Mouse (Mus musculus): Measurements from ENCODE around the gene Gm10563.
"Not testable (repeated sequence)": the region's sequence is repeated elsewhere in the genome, so short reads cannot be mapped to it uniquely, and the experiment has no call there.

Gene Gm10563

DNA sequence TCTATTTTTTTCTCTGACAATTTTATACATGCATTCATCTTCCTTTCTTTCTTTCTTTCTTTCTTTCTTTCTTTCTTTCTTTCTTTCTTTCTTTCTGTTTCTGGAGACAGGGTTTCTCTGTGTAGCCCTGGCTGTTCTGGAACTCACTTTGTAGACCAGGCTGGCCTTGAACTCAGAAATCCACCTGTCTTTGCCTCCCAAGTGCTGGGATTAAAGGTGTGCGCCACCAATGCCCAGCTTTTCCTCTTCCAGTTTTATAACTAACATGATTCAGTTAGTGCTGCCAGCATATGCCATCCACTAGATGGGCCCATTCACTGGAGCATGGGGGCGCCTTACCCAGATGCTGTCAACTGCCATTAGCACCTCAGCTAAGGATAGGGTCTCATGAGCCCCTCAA, at the start of gene Gm10563:
TSS of gene Gm10563 (minus strand) at position 101 of the 400 bp plus-strand sequence.
- DNase-seq (ENCODE audit: low spot score in 2 of 2), result not testable (repeated sequence)

DNA sequence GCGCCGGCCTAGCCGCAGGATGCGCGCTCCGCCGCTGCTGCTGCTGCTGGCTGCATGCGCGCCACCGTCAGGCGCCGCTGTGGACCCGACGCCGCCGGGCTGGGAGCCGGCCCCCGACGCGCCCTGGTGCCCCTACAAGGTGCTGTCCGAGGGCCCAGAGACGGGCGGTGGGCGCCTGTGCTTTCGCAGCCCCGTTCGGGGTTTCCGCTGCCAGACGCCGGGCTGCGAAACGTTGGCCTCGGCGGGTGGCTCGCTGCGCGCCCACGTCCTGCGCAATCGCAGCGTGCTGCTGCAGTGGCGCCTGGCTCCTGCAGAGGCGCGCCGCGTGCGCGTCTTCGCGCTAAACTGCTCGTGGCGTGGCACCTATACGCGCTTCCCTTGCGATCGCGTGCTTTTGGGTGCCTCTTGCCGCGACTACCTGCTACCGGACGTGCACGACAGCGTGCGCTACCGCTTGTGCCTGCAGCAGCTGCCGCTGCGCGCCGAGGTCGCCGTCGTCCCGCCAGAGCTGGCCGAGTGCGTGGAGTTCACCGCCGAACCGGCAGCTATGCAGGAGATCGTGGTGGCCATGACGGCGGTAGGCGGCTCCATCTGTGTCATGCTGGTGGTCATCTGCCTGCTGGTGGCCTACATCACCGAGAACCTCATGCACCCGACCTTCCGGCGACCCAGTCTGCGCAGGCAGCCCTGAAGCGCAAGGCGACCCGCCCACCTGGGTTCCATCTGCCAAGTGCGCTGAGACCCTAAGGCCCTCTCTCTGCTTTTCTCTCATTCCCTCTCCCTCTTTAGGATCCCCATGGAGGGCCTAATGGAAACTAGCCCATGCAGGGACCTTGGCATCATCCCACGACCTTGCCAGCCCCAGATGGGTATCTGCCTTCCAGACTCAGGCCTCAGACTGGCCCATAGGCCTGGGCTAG, 49.5 kb upstream of the Gm10563 start:
- DNase-seq (ENCODE audit: low spot score in 2 of 2), result peak; percentile 39 to 57

DNA sequence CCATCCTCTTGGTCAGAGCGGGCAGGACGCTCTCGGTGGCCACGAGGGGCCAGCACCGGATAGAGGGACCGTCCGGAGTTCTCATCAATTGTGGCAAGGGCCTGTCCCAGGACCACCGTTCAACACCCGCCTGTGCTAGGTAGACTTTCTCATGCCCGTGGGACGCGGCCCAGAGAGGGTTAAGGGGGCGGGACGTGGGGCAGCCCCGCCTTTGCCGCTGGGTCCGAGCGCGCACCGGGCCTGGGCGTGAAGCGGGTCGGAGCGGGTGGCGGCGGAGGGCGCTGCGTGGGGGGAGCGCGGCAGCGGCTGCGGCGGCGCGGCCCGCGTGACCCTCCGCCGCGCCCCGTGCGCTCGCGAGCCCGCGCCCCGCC, 48.9 kb upstream of the Gm10563 start, which contains the start of gene Fndc10:
TSS of gene Fndc10 (plus strand) at position 232 of the 371 bp plus-strand sequence.
- peak; percentile 55 to 56 for DNase-seq (ENCODE audit: low spot score in 2 of 2)

DNA sequence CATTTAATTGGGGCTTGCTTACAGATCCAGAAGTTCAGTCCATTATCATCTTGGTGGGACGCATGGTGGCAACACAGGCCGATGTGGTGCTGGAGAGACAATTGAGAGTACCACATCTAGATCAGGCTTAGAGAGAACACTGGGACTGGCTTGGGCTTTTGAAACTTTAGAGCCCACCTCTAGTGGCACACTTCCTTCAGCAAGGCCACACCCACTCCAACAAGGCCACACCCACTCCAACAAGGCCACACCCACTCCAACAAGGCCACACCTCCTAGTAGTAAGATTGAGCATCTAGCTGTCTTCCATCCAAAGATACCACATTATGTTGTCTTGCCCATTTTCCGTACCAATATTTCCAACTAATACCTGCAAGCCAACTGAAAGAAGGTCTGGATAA, 47.2 kb upstream of the Gm10563 start:
- no peak for DNase-seq (ENCODE audit: low spot score in 2 of 2)

DNA sequence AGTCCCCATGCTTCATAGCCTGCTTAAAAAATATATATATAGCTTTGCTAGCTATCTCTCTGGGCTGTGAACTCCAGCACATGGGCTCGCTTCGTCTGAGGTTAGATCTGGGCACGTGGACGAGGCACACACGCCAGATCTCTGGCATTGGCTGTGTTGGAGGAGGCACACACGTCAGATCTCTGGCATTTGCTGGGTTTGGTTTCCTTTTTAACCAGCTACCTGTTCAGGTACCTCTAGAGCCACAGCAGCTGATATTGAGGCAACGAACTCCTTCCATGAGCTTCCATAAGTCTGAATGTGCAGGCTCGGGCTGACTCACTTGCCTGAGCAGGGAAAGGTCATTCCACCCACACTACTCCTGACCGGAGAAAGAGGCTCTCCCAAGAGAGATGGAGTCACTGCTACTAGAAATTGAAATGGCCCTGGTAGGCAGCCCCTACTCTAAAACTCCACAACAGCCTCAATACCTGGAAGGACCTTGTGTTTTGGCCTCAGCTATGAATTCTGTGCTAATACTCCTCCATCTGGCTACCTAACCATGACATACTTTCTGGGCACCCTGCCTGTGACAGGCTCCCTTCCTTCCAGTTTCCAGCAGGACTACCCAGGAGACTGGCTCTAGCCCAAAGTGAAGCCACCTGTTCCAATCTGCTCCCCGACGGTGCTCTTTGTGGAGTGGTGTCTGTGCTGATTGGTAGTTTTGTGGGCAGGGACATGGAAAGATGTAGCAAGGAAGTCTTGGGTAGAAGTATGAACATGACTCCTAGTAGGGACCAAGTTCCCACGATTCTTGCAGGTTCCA, 45.6 kb upstream of the Gm10563 start:
- no peak for DNase-seq (ENCODE audit: low spot score in 2 of 2)

DNA sequence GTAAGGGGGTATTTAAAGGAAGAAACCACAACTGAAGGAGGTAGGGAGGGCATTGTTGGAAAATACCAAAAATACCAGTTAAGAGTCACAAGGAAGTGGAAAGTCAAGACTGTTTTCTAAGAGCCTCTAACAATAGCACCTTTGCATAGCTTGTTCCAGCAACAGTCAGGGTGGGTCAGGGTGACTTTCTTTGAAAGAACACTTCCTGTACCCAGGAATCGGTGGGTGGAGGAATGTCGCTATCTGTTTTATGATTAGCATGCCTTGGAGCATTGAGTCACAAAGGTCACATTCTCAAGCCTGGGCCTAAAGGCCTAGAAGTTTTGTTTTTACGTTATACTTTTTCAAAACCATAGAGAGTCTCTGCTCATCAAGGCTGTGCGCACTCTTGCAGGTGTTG, 42.6 kb upstream of the Gm10563 start:
- not testable (repeated sequence) for DNase-seq (ENCODE audit: low spot score in 2 of 2)

DNA sequence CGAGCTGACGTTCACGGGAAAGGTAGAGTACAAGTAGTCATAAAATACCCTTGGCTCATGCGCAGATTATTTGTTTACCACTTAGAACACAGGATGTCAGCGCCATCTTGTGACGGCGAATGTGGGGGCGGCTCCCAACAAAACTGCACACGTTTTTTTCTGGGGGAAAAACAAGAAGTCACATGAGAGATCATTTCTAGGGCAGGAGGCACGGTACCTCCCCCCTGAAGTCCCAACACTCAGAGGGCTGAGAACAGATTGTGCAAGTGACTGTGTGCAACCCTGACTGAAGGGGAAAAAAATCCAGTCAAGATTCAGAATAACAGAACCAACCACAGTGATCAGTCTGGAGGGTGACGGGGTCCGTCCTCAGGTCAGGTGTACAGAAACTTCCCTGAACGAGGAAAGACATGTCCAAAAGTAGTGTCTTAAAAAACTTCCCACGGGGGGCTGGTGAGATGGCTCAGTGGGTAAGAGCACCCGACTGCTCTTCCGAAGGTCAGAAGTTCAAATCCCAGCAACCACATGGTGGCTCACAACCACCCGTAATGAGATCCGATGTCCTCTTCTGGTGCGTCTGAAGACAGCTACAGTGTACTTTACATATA, 38.6 kb upstream of the Gm10563 start:
- DNase-seq (ENCODE audit: low spot score in 2 of 2), result not testable (repeated sequence)

DNA sequence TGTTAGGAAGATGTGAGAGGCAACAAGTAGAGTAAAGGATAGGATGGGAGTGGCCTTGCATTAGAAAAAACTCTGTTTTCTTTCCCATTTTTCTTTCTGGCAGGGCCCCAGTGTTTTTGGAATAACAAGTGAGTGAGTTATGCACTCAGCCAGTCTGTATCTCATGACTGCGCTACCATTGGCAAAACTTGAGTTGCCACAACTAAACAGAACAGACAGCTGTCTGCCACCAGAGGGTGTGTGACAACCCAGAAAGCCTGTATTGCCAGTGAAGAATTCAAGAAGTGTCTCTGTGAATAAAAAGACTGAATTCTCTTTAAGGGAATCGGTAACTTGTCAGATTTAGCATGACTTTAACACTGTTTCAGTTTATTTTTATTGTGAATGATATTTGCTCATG, 30.8 kb upstream of the Gm10563 start:
- DNase-seq (ENCODE audit: low spot score in 2 of 2), result no peak

DNA sequence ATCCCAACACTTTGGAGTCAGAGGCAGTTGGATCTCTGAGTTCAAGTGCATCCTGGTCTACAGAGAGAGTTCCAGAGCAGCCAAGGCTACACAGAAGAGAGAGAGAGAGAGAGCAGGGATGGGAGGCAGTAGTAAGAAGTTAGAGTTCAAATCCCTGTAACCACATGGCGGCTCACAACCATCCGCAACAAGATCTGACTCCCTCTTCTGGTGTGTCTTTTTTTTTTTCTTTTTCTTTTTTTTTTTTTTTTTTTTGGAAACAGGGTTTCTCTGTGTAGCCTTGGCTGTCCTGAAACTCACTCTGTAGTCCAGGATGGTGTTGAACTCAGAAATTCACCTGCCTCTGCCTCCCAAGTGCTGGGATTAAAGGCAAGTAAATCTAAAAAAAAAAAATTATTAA, 26.9 kb upstream of the Gm10563 start:
- no peak for DNase-seq (ENCODE audit: low spot score in 2 of 2)

DNA sequence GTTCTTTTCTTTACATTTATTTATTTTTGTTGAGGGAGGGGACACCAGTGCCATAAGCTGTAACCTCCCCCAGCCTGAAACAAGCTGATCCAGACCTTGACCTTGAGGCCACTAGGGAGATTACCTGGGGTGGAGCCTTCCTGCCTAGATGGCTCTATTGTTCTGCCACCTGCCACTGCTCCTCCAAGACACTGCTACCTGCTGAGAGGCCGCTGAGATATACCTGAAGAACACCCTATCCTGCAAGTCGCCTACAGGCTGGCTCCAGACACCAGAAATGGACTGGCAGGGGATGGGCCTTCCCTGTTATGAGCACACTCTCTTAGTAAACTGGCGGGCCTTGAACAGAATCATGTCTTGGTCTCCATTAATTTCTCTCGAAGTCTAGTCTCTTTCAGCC, 25.0 kb upstream of the Gm10563 start:
- not testable (repeated sequence) for DNase-seq (ENCODE audit: low spot score in 2 of 2)

DNA sequence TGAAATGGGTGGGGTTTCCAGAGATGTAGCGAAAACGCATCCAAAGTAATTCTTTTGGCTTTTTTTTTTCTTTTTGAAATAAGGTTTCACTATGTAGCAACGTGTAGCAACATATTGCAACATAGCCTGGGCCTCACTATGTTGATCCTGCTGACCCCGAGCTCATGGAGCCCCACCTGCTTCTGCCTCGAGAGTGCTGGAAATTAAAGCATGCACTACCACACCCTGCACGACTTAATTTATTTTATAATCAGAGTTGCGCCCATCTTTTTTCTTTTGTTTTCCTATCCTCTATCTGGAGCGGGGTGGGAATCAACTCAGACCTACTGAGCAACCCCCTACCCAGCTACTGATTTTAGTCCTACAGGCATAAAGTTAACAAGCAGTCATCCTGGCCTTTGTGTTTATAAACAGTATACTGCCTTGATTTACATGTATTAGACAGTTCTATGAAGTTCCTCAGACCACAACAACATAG, 24.4 kb upstream of the Gm10563 start:
- DNase-seq (ENCODE audit: low spot score in 2 of 2), result no peak

DNA sequence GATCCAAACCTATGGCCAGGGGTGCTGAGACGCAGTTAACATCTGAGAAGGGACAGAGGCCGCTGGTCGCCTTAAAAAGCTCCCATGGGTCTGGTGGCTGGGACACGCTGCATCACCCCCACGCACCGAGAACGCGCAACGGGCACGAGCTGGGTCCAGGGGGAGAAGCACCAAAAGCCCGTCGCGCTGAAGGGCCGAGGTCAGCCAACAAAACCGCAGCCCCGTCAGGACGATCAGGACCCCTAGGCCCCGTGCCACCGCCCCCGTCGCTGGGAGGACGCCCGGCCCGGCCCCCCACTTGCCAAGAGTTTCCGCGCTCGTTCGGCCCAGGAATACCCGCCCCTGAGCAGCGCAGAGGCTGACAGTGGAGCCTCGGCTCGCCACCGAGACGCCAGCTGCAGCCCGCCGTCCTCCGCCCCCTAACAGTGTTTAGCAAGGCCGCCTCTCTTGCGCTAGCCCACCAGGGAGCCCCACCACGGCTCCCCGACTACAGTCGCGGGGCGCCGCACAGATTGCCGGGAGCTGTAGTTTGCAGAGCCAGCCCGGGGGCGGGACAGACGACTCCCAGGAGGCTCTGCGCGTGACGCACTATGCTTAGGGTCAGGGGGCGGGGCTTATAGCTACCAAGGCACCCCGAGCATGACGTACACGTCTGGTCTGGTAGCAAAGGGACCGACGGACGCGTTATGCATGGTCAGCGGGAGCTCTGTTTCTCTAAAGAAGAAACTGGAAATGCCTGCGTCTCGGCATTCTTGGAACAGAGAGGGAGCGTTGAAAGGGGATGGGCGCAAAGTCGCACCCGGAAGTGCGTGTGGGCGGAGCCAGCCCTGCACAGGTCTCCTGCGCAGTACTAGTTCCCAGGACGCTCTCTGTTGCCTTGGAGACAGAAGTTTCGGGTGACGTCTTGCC, 23.7 kb upstream of the Gm10563 start, which contains the start of gene Mib2:
TSS of gene Mib2 (minus strand) at position 510 of the 909 bp plus-strand sequence.
- peak; percentile 96 to 98 for DNase-seq (ENCODE audit: low spot score in 2 of 2)

DNA sequence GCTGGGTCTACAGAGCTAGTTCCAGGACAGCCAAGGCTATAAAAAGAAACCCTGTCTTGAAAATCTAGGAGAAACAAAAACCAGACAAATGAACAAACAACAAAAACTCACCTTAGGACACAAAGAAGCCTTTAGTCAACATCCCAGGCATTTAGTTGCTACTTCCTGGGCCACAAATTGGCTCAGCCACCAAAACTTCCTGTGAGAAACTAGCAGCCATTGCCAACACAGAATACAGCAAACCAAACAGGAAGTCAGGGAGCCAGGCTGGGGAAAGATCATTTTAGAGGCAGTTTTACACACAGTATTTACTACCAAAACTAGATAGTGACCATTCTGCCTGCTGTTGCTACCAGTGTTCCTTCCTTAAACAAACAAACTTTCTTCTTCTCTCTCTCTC, 21.7 kb upstream of the Gm10563 start:
- DNase-seq (ENCODE audit: low spot score in 2 of 2), result no peak

DNA sequence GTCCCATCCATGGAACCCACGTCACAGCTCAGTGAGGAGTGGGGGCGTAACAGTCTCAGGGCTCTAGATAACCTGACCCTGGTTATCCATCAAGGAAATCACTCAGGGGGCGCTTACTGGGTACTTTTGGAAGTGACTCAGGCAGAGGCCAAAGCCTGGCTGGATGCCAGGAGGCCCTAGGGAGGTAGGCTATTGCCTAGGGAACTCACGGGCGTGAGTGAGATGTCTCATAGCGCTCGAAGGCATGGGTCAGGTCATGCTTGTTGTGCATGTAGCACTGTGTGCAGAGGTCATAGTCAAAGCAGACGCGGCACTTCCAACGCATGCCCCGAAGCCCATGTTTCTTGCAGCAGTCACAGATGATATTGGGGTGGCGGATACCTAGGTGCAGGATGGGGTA, 15.4 kb upstream of the Gm10563 start:
- no peak for DNase-seq (ENCODE audit: low spot score in 2 of 2)

DNA sequence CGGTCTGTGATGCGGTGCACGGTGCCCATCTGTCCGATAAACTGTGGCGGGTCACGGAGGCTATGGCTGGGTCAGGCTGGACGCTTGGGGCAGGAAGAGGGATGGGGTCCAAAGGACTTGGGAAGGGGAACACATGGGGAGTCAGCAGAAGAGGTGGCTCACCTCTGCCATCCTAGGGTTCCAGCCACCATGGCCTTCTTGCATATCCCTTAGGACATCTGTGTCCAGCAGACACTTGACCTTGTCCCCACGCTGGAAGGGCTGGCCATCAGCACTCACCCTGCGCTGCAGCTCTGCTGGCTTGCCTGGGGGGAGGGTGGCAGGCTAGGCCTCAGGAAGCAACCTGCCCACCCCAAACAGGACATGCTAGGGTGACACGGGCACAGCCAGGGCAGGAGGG, 13.8 kb upstream of the Gm10563 start:
- no peak for DNase-seq (ENCODE audit: low spot score in 2 of 2)

DNA sequence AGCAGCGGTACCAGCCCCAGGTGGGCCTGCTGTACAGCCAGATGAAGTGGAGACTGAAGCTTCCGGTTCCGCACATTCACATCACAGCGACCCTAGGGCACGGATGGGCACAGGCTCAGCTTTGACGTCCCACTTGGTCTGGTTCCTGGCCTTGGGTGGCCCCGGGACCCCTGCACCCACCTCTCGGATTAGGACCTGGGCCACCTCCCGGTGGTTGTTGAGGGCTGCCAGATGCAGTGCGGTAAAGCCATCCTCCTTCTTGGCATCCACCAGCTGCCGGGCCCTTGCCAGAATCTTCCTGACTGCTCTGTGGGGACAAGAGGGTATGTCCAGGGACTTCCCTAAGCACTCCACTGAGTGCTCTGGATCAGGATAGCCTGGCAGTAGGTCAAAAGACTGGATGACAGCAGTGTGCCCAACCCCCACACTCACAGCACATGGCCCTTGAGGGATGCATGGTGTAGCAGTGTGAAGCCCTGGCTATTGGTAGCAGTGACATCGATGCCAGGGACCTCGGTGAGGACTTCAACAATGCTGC, 11.1 kb upstream of the Gm10563 start:
- no peak for DNase-seq (ENCODE audit: low spot score in 2 of 2)

DNA sequence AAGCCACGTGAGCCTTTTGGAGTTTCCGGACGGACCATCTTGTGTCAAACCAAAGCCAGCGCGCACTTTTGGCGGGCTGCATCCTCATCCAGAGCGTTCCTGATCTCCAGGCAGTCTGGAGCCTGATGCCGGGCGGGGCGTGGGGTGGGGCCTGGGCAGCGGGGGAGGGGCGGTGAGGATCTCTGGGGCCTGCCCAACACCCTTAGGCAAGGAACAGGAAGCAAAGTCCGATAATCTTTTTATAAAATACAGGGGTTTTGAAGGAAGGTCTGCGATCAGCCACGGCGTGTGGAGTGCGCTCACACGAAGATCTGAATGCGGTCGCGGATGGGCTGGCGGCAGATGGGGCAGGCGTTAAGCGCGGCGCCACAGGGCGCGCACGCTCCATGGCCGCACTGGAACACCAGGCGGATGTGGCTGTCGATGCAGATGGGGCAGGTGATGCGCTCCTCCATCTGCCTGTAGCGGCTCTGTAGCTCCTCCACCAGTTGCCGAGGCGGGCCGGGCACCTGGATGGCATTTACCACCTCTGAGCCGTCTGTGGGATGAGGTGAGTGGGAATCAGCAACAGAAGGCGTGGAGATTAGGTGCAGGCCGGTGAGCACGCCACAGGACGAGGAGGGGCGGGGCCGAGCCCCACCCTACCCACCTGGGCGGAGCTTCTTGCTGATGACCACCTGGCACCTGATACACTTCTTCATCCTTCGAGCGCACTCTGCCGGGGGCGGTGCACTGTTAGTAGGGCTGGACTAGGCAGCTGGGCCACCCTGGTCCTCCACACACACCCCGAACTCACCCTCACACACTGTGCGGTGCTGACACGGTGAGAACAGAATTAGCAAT, 9.5 kb upstream of the Gm10563 start:
- peak in 1 of 2 experiments; percentile 58 for DNase-seq (ENCODE audit: low spot score in 2 of 2)

DNA sequence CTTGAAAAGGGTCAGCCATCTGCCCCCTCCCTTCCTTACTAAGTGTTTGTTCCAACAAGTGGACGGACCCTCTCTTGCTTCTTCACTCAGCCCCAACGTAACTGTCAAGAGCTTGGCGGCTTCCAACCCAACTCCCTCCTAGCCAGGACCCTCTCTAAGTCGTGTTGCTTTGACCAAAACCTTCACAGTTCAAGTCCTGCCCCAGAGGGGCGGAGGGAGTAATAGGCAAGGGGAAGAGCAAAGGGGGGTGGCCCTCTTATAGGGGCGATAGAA, 8.9 kb upstream of the Gm10563 start:
- DNase-seq (ENCODE audit: low spot score in 2 of 2), result peak in 1 of 2 experiments; percentile 57

DNA sequence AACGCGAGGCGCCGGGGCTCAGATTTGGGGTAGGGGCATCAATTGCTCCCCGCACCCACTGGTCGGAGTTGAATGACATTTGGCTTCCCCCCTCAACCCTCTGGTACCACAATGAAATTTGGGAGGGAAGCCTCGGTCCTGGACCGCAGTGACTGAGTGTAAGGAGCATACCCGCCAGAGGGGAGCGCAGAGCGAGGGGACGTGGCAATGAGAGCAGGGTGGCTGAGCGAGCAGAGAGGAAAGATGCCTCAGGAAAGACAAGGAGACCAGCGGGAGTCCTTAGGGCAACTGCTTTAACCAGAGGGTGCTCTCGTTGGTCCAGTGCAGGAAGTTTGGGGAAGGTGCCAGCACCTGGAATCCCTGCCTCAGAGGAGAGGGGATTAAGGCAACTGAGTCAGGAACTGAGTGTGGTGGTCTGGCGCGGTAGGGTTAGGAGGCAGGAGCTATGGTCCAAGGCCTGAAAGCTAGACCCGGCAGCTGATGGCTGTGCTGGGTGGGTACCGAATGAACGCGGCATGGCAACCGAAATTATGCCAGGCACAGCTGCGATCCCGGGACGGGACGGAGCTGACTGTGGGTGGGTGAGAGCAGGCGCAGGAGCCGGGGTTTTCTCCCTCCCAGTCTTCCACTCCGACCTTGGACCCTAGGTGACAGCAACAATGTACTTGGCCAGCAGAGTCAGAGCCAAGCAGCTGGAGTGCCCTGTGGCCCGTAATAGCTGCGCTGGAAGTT, 8.4 kb upstream of the Gm10563 start:
- DNase-seq (ENCODE audit: low spot score in 2 of 2), result peak in 1 of 2 experiments; percentile 32
